Mouse (Mus musculus): ENCODE data around the gene Ap1s3.

GRCm38 (mm10) chr1:79616492-79616891, 55.3 kb downstream of the Ap1s3 start:
- TF ChIP-seq CTCF (IDR thresholded peaks at IDR 0.05; ENCODE audit: insufficient read depth, low read depth, low read length): no peak
- no peak for TF ChIP-seq POLR2A (IDR thresholded peaks at IDR 0.05; ENCODE audit: insufficient read depth, low read depth, low read length)
